Mouse (Mus musculus): ENCODE measurements around the gene Deaf1. TPM values are rescaled to one million over a fixed set of nuclear protein-coding genes. Genes with fewer than 3 reads are reported as not detected.

Gene Deaf1
- polyA plus RNA-seq, 2 experiments from 2014 or later, result 17.1 to 22.5 TPM

DNA sequence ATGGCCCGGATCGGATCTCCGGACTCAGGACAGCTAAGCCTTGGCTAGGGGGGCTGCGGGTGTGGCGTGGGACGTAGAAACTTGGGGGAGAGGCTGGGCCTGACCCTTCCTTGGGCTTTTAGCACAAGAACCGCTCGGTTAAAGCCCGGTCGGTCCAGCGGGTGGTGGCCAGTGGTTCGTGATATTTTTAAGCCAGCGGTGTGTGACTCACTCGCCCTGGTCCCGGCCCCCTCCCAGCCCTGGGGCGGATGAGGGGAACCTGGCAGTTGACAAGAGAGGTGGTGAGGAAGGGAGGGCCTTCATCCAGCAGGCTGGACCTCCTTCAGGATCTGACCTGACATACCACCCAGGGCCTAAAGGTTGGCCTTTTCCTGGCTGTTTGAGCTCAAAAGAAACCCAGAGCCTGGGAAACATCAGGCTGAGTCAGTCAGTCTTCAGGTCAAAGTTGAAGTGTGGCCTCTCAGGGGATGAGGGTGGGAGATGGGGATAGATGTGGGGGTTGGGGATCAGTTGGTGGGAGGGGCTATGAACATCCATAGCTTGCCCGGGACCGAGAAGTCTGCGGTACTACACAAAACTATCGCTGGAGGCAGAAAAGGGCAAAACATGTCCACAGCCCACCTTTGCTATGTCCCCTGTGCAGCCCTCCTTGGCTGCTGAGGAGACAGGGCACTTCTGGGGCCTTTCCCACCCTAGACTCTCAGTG lies 11.9 kb upstream of the Deaf1 start:
- ATAC-seq, result no peak

DNA sequence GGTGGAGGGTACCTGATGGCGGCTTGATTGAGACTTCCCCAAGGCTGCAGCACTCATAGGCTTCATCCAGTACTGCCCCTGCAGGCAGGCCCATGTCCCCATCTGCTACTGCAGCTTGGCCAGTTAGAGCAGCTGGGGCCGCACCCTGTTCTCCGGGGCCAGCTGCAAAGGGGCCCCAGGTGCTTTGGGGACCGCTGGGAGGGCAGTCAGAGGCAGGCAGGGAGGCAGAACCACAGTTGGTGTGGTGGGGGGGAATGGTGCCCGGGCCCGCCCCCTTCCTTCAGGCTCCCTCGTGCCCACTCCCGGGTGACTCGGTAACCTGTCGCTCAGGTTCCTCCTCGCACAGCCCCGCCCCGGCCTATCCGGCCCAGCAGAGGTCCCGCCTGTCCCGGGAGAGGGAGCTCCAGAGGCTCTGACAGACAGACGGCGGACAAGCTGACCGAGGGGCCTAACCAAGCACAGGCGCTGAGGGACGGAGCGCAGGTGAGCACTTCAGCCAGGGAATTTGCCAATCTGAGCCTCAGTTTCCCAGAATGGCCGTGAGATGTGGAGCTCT lies 11.2 kb upstream of the Deaf1 start, which contains the start of gene Eps8l2:
TSS of gene Eps8l2 (plus strand) at position 305 of the 556 bp plus-strand sequence.
- ATAC-seq, result no peak

DNA sequence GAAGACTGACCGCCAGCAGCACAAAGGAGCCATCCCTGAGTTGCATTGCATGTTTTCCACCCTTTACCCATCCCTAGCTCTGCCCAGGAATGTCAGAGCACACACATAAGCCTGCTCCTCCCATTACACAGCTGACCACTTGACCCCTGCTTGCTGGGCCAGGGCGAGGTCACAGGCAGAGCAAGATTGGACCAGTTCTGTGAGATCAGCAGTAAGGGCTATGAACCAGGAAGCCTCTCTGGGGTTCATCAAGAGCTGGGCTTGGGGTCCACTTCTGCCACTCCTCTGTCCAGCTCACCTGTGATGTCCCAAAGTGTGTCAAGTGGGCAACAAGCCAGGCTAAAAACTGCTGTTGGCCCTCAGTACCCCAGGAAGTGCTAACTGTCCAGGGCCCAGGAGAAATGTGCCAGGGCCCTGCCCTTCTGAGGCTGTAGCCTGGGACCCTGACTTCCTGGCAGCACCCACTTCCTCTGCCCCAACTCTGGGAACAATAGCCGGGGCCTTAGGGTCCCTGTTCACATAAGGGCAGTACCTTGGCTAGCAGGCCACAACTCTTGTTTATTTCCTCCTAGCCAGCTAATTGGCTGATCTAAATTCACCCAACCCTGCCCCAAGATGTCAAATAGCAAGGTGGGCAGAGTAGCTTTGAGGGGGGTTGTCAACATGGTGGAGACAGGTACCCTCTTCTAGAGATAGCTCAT lies 10.4 kb upstream of the Deaf1 start:
- ATAC-seq, result no peak

DNA sequence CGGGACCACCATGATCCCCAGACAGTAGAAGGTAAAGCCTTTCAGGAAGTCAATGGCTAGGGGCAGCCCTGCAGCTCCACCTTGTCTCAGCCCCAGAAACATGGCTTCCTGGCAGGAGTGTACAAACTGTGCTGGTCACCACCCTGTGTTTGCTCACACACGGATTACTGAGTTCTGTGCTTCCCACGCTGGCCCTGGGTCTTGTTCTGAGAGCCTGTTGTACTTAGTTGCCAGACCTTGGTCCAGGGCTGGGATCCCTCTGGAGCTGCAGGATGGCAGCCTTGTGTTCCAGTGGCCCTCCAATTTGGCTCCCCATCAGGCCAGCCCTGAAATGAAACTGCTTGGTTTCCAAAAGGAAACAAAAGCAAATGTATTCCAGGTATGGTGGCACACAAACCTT lies 8.8 kb upstream of the Deaf1 start:
- no peak for ATAC-seq

DNA sequence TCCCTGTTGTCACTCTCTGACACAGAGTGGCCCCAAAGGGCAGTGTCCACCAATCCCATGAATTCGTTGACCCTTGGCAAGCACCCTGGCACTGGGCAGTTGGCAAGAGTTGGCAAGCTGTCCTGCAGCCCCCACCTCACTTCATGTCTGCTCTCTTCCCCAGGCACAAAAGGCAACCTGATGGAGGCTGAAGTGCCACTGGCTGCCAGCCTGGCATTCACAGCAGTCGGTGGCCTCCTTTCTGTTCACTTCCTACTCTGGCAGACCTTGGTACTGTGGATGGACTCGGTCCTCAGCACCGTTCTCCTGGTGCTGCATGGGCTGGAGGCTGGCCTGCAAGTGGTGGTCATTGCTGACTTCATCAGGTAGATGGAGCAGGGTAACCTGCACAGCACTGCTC lies 8.2 kb upstream of the Deaf1 start:
- no peak for ATAC-seq

DNA sequence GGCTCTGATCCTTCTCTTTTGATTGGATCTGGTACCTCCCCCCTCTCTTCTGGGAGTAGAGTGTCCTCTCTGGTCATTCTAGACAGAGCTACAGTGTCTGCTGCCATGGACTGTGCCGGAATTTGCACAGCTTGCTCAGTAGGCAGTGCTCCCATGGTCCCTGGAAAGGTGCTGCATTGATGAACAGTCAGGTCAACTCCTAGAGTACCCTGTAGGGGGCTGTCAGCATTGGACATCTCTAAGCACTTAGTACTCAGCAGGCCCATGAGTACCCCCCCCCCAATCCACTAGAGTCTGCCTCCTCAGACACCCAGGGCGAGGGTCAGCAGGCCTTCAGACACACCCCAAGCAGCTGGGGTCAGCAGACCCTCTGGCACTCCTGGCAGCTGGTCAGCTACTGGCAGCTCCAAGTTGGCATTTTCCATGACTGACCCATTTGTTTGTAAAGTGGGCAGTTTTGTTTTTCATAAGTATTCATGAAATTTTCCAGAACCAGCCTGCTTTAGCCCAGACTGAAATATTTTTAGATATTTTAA lies 7.6 kb upstream of the Deaf1 start:
- ATAC-seq, result no peak

DNA sequence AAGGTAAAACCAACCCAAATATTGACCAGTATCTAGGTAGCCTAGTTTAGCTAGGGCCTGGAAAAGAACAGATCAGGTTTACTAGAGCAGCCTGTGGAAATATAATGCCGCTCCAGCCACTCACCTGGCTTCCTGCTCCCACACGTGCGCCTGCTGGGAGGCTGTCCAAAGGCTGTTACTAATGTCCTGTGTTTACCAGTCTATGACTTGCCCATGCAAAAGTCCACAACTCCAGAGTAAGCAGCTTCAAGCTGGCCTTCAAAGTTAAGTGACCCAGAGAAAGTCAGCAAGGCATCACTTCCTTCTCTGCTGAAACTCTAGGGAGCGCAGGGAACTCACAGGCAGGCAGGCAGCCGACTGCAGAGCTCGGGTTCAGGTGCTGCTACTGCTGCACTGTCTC lies 4.5 kb upstream of the Deaf1 start:
- no peak for ATAC-seq

DNA sequence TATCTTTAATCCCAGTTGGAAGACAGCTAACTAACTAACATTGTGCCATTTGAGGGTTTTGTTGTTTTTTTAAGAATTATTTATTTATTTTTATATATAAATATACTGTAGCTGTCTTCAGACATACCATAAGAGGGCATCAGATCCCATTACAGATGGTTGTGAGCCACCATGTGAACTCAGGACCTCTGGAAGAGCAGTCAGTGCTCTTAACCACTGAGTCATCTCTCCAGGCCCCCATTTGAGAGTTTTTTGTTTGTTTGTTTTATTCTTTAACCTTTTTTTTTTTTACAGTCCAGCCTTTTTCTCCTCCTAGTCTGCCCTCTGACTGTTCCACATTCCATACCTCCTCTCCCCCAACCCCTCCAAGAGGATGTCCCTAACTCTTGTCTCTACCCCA lies 3.2 kb upstream of the Deaf1 start:
- ATAC-seq, result no peak

DNA sequence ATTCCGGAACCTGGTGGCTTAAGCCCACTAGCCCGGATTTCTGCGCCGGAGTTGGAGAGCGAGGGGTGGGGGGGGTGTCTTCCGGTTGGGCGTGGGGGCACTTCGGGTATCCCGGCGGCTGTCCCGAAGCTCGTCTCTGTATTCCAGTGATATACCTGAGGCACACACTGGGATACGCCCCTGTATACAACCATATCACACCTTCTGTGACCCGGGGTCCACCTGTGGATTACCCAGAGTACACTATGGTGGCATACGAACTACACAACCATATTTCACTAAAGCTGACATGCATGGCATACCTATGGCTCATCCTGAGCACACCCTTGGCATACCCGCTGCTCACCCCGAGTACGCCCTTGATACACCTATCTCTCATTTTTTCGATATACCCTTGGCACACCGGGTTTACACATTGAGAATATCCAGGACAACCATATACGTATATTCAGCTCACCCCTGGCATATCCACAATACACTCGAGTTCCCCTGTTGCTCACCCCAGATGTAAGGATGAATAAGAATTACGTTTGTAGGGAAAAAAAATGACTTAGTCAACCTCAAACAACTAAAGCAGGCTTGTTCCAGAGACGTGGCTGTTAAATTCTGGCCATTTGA lies 992 bp upstream of the Deaf1 start:
- no peak for ATAC-seq

DNA sequence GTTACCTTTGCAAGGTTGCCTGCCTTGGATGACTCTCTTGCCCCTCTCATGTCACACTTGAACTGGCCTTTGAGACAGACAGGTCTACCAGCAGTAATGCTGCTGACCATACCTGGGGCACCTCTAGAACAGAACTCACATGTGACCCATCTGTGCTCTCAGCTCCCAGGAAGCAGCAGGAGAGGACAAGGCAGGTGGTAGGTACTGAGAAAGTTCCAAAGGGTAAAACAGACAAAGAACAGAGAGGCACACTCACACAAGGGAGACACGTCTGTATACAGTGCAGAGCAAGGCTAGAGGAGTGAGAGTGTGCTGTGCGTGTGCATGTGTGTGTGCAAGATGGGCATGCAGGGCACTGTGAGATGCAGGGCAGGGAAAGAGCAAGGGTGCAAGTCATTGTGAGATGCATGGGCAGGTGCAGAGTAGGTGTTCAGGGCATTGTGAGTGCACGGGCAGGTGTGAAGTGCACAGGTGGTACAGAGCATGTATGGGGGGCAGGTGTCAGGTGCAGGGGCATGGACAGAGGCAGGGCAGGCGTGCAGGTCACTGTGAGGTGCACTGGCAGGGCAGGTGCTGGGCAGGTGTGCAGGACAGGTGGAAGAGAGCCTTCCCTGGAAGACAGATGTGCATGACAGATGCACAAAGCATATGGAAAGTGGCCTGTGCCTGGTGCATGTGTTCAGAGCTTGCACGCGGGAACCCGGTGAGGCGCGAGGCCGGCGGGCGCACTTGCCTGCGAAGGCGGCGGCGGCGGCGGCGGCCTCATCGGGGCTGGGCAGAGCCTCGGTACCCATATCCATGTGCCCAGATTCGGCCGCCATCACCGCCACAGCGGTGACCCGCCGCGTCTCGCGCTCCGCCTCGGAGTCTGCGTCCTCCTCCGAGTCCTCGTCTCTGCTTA lies 694 bp downstream of the Deaf1 start:
- ATAC-seq, result peak; percentile 9

DNA sequence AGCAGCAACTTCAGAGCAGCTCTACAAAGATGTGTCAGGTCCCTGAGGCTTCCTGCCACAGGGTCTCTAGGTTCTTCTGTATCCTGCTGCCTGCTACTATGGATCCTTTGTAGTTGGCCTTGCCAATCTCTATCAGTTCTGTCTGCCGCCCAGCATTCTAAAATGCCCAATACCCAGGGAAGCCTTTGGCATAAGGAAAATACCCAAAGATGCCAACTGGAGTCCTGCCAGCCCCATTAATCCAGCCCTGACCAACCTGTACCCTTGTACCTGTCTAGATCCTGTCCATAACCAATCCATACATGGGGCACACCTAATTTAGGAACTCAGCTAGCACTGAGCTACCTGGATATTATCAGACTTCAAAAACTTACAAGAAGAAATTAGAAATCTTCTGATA lies 2.8 kb downstream of the Deaf1 start:
- ATAC-seq, result no peak

DNA sequence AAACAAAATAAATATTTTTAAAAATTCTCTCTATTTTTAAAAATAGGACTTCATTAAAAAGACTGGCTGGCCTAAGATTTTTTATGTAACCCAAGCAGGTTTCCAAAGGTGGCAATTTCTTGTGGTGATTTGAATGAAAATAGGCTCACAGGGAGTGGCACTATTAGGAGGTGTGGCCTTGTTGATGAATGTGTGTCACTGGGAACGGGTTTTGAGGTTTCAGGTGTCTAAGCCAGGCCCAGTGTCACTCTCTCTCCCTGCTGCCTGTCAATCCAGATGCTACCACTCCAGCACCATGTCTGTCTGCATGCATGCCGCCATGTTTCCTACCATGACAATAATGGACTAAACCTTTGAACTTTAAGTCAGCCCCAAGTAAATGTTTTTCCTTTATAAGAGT lies 8.0 kb downstream of the Deaf1 start:
- ATAC-seq, result no peak

DNA sequence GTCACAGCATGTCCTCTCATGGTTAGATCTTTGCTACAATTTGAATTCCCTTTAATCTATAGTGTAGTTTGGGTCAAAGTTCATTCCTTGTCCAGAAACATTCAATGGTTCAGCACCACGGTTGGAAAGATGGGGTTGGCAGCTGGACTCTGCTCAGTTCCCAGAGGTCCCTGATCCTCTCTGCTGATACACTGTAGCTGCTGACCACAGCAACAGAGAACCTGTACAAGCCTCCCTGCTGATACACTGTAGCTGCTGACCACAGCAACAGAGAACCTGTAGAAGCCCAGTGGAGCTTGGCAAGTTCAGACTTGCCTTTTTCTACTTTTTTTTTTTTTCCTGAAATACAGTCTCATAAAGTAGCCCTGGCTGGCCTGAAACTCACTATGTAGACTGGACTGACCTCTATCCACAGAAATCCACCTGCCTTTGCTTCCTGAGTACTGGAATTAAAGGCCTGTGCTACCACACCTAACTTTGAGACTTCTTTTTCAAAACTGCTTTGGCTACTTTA lies 9.8 kb downstream of the Deaf1 start:
- no peak for ATAC-seq

DNA sequence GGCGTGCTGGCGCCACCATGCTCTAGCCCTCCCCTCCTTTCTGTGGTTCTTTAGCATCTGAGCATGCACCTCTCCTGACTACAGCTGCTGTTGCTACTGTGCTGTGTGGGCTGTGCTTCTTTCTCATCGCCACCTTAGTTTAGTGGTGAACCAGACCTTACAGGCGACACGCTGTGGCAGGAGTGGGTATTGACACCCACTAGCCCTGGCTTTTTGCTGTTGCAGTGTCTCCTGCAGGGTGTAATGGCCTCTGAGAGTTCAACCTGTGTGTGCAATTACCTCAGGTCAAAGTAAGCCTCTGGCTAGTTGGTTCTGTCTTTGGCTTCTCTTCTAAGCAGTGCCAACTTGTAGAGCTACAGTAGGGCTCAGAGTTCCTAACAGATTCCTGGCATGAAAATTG lies 11.5 kb downstream of the Deaf1 start:
- peak; percentile 90 for ATAC-seq

DNA sequence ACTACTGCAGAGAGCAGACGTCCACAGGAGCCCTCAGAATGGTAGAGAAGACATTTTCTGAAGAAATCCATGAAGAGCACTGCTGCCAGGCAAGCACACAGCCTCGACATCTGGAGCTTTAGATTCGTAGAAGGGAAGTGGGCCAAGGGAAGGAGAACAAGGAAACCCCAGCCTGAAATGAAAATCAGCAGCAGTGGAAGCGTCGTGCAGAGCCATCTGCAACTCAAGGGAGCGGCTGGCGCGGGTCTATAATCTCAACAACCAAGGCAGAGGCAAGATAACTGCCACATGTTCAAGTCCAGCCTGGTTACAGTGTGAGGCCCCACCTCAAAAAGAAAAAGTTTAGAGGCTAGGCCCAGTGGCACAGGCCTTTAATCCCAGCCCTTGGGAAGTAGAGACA lies 12.4 kb downstream of the Deaf1 start:
- ATAC-seq, result no peak

DNA sequence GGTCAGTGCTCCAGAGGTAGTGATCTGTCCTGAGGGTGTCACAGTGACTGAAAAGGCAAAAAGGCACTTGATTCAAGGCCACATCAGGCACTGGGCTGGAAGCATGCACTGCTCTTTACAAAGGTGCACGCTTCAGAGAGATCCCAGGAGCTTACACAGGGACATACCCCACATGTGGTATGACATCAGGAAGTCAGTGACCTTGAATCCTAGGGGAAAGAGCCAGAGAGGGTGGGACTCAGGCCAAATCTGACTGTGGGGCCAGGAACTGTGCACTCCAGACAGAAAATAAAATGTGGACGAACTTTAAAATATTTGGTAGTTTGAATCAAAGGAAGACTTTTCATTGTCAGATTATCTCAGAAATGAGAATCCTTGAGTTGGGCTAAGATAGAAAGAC lies 13.1 kb downstream of the Deaf1 start:
- no peak for ATAC-seq

DNA sequence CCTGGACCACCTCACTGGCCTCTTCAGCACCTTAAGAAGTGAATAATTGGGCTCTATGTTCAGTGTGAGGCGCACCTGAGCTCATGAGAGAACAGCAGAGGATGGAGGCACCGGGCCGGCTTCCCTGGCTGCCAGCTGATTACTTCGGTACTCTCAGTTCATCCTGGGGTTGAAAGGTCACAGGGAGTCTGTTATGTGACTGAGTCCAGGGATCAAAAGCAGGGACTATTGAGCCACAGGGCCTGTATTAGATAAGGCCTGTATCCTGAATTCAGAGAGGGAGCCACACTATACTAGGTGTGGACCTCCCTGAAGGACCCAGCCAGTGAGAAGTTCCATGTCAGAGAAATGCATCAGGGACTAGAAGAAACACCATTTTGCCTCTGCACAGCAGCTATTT lies 23.0 kb downstream of the Deaf1 start:
- no peak for ATAC-seq

DNA sequence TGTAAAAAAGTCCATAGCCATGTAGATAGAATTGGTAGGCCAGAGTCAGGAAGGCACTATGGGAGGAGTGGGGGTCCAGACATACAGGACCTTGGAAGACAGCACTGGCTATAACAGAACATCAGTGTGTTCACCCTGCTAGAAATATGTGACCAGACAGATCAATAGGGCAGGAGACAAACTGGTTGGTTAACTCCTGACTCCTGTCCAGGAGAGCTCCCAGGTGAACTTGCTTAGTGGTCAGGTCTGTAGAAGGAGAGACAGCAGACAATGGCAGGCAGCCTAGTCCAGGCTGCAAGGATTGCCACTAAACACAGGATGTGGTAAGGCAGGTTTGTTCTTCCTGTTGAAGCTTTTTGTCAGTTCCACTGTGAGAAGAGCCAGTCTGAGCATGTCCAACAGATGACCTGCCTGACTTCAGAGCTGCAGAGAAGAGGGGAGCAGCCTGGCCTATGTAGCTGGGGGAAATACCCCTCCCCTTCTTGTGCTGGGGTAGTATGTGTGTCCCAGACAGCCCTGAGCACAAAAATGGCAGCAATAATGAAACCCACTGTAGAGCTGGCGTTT lies 24.7 kb downstream of the Deaf1 start:
- peak; percentile 98 for ATAC-seq

DNA sequence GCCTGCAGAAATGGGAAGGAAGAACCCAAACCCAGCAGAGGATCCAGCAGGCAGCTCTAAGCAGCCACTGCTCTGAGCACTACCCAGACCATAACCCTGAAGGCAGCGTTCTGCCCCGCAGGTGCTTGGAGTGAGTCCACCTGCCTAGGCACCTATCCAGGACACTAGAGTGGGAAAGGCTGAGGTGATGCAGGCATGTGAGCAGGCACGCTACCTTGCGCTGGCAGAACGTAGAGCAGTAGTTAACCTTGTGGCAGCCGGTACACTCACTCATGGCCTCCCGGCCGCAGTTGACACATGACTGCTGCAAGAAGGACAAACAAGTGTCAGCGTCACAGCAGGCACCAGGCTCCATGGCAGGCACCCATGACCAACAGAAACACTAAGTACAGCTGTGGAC lies 26.1 kb downstream of the Deaf1 start:
- ATAC-seq, result no peak

DNA sequence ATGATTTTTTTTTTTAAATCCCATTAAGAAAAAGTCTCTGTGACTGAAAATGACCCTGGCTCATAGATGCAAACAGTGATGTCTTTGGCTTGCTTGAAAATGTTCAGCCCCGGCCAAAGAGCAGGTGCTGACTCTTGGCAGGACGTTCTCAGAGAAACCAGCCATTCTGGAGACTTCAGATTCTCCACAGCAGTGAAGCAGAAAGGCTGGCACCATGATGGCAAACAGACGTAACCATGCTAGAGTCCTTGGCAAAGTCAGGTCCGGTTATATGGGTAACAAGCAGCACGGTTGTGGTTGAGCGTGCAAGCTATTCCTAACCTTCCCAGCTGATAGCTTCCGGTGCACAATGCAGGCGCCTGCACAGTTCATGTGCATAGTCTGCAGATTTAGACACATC lies 28.3 kb downstream of the Deaf1 start:
- no peak for ATAC-seq

DNA sequence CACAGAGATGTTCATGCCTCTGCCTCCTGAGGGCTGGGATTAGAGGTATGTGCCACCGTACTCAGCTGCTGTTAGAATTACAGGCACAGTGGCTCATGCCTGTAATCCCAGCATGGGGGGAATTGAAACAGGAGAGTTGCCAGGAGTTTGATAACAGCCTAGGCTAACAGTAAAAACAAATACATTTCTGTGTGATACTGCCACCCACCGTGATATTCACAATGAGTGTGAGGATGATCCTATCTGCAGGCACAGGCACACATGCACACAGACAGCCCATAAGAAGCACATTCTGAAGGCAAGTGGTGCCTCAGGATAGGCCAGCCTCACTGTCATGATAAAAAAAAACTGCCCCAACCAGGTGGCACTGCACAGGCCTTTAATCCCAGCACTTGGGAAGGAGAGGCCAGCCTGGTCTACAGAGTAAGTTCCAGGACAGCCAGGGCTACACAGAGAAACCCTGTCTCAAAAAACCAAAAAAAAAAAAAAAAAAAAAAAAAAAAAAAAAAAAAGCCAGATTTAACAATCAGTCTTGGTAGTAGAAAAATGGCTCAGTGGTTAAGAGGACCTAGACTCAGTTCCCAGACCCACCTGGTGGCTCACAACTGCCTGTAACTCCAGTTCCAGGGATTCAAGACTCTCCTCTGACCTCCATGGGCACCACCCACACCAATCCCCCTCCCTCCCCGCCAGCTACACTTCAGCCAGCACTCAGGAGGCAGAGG lies 29.4 kb downstream of the Deaf1 start:
- ATAC-seq, result no peak

Measured in activated CD4-positive, CD25-positive, alpha-beta regulatory T cell, adult 4 months (primary cell).